Mouse (Mus musculus) olfactory bulb, adult 2 months (tissue): ENCODE results near the gene Styxl1. TPM values are rescaled to one million over a fixed set of nuclear protein-coding genes. Genes with fewer than 3 reads are reported as not detected.

Experiments used
- H3K27ac ChIP-seq: fragments of 200-500 bp; 2 replicates; pipeline ENCODE4 v1.5.1; 2012; ENCODE audit warnings: low read depth, low read length; ENCODE audit not compliant: insufficient read depth
- H3K4me1 ChIP-seq: fragments of 200-500 bp; 2 replicates; pipeline ENCODE4 v1.6.1; 2012; ENCODE audit warnings: low read length; ENCODE audit not compliant: control insufficient read depth, insufficient read depth
- H3K4me3 ChIP-seq: fragments of 200-500 bp; 2 replicates; pipeline ENCODE4 v1.5.1; 2012; ENCODE audit warnings: mild to moderate bottlenecking, low read depth, low read length, moderate library complexity; ENCODE audit not compliant: insufficient read depth
- CTCF ChIP-seq: fragments of 200-500 bp; IDR thresholded peaks from 2 replicates; pipeline ENCODE4 v1.5.1; 2012; ENCODE audit warnings: low read depth, mild to moderate bottlenecking, low read length, moderate library complexity; ENCODE audit not compliant: insufficient read depth
- POLR2A ChIP-seq: fragments of 200-500 bp; IDR thresholded peaks from 2 replicates; pipeline ENCODE4 v1.6.1; 2012; ENCODE audit warnings: mild to moderate bottlenecking, low read depth, low read length, moderate library complexity; ENCODE audit not compliant: insufficient read depth
- WGBS: fragments of 180-500 bp; shearing (Covaris S2); methylation state at CpG from one replicate; pipeline ENCODE4 v1.1.7; 2018; 5-methylcytosine and 5-hydroxymethylcytosine counted together
- polyA plus RNA-seq: library from polyadenylated mRNA; stranded (reverse); fragments of >200 nt; gene quantifications from 2 replicates; pipeline ENCODE4 v1.2.4, GENCODE M21; 2012; ENCODE audit warnings: low replicate concordance; ENCODE audit not compliant: missing spikeins, insufficient read depth, insufficient read length

Gene Styxl1
- polyA plus RNA-seq, 1 experiment = not detected

DNA sequence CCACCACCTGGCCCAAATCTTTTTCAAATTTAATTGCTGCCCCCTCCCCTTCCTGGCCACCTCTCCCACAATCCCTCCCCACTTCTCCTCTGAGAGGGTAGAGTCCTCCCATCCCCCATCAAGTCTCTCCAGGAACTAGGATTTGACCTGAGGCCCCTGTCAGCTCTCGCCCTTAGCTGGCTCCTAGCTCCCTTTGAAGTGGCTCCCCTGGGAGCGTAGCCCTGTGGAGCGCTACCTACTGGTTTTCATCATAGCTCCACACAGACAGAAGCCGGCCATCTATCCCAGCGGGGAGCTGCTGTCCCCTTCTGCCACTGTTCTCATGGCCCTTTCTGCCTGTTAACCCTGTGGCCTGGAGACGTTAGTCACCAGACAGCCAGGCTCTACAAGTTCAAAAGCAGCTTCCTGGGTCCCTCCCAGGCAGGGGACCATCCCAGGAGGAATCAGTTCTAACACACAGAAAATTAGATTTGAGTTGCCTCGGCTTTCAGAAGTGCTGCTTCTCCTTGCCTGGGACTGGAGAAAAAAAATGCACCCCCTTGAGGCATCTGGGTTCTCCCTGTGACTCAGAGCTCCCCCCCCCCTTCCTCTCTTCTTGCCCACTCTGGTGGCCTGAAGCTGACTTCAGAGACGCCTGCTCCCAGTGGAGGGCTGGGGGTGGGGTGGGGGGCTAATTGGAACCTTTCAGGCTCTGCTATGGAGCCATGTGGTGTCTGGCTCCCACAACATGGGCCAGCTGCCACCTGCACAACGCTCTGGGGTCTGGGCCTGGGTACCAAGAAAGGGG lies 53.5 kb downstream of the Styxl1 start:
- peak overlapping the region; percentile 99 for H3K27ac ChIP-seq

DNA sequence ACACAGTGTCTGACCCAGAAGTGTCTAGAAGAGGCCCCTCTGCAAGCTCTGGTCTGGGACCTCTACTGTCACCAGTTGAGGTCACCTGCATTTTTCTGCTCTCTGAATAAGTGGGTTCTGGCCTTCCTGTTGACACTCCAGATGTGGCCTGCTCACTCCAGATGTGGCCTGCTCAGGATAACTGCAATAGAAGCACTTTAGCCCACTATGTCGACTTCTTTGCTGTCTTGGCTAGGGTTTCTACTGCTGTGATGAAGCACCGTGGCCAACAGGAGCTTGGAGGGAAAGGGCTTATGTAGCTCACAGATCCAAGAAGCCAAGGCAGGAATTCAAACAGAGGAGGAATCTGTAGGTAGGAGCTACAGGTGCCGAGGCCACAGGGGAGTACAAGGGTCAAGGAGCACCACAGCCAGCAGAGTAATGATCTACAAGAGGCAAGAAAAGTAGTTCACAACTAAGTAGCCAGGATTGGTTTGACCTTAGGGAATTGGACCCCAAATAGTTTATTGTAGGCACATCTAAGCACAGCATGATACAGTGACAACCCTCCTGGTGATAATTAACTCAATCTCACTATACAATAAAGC lies 54.9 kb downstream of the Styxl1 start:
- no peak for TF ChIP-seq POLR2A
- no peak for TF ChIP-seq CTCF
- Histone ChIP-seq H3K4me1 (peaks cover 53% of the 10 kb centered on the region), H3K4me3 (no peak overlapping the region), H3K27ac (0 out of 2 replicates have a peak overlapping the region, but pooled peaks have one; percentile 52)
- WGBS = 64% methylated on average over 3 of the region's 3 CpGs

More for the DNA sequence above, 53.5 kb downstream of the Styxl1 start:
- TF ChIP-seq POLR2A = 0 out of 2 replicates have a peak, but pooled peaks have one; percentile 18
- no peak for TF ChIP-seq CTCF
- peak overlapping the region; percentile 32 for H3K4me3 ChIP-seq
- 20% methylated on average over 9 of the region's 9 CpGs for WGBS
- peaks cover 56% of the 10 kb centered on the region for H3K4me1 ChIP-seq

DNA sequence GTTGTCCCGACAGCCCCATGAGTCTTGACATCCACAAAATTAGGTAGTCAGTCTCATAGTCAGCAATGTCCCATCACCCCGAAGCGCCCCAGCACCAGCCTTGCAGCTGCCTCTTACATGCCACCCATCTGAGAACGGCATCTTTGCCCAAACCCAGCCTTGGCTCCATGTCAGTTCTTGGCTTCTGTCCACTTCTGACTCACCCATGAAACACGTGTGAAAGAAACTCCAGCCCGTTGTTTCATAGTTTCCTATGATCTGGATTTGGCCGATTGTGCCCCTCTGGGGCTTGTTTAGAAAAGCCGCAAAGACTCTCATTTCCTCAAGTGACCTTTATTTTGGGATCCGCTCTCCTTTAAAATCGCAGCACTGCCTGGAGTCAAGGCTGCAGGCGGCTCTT lies 56.1 kb downstream of the Styxl1 start:
- peaks cover 44% of the 10 kb centered on the region for H3K4me1 ChIP-seq
- TF ChIP-seq CTCF (no peak), POLR2A (no peak)
- H3K27ac ChIP-seq = peak overlapping the region; percentile 6; the same call in 1 of the 2 replicates
- 32% methylated on average over 11 of the region's 11 CpGs for WGBS
- H3K4me3 ChIP-seq = no peak overlapping the region

DNA sequence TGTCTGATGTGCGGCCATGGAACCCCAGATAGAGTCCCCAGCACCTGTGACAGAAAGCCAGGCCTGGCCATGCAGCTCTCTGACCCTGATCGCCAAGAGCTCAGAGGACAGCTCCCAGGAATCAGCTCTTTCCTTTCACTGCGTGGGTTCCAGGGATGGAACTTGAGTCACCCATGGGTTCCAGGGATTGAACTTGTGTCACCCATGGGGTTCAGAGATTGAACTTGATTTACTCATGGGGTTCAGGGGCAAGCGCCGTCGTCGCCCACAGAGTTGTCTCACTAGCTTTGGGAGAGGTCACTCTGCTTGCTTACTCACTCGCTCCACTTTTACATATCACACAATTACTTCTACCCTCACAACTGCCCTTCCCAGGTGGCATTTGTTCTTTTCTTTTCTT lies 57.1 kb downstream of the Styxl1 start:
- no peak overlapping the region for H3K4me3 ChIP-seq
- TF ChIP-seq POLR2A (no peak), CTCF (no peak)
- WGBS = 95% methylated on average over 8 of the region's 8 CpGs
- peaks cover 34% of the 10 kb centered on the region for H3K4me1 ChIP-seq
- H3K27ac ChIP-seq = no peak overlapping the region

DNA sequence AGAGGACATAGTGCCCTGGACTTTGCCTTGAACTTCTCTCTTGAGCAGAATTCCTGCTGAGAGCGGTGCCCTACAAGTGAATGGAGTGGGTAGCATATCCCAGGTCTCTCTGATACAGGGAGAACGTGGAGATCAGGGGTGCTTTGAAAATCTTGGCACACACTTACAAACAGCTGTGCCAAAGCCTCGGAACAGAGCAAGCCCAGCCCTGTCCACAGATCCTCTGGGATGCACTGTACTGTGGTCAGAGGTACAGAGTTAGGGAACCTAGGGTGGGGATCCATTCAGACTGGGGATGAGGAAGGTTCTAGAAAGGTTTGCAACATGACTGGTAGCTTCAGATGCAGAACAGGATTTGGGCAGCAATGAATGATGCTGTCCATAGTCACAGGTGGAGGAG lies 58.1 kb downstream of the Styxl1 start:
- Histone ChIP-seq H3K4me3 (no peak overlapping the region), H3K4me1 (peaks cover 24% of the 10 kb centered on the region), H3K27ac (no peak overlapping the region)
- 47% methylated on average over 3 of the region's 3 CpGs for WGBS
- TF ChIP-seq POLR2A = no peak
- no peak for TF ChIP-seq CTCF

DNA sequence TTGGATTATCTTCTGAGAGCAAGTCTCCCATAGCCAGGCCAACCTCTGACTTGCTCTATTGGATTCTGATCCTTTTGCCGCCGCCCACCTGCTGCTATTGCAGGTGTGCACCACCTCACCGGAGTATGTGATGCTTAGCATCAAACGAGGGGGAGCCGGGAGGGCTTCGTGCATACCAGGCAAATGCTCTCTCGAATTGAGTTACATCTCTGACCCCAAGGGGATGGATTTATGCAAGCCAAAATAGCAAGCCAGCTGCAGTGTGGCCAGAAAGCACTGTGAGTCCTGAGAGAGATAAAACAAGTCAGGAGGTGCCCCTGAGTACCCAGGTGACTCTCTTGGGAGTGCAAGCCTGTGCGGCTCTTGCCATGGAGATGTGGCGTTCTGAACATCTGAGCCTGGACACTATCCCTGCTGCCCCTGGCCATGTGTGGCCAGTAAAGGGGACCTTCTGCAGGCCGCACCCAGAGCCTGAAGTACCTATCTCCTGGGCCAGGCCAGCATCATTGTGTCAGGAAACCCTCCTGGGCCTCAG lies 58.5 kb downstream of the Styxl1 start:
- H3K4me3 ChIP-seq = no peak overlapping the region
- no peak for TF ChIP-seq CTCF
- no peak for TF ChIP-seq POLR2A
- H3K4me1 ChIP-seq = peaks cover 19% of the 10 kb centered on the region
- WGBS = 84% methylated on average over 10 of the region's 10 CpGs
- no peak overlapping the region for H3K27ac ChIP-seq

DNA sequence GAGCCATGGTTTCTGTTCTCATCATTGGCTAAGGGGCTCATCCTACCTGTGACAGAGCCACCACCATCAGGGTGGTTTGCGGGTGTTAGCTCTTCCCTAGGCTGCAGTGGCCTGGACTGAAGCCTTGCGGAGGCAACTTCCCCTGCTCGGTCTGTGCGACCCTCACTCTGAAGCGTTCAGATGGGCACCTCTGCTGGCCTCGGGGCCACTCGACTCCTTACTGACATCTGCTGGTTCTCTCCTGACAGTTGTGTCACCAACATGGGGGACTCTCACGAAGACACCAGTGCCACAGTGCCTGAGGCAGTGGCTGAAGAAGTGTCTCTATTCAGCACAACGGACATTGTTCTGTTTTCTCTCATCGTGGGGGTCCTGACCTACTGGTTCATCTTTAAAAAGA lies 62.6 kb downstream of the Styxl1 start:
- no peak overlapping the region for H3K4me3 ChIP-seq
- 60% methylated on average over 10 of the region's 10 CpGs for WGBS
- no peak for TF ChIP-seq CTCF
- TF ChIP-seq POLR2A = no peak
- H3K27ac ChIP-seq = no peak overlapping the region
- peaks cover 10% of the 10 kb centered on the region; the same call in 1 of the 2 replicates for H3K4me1 ChIP-seq

DNA sequence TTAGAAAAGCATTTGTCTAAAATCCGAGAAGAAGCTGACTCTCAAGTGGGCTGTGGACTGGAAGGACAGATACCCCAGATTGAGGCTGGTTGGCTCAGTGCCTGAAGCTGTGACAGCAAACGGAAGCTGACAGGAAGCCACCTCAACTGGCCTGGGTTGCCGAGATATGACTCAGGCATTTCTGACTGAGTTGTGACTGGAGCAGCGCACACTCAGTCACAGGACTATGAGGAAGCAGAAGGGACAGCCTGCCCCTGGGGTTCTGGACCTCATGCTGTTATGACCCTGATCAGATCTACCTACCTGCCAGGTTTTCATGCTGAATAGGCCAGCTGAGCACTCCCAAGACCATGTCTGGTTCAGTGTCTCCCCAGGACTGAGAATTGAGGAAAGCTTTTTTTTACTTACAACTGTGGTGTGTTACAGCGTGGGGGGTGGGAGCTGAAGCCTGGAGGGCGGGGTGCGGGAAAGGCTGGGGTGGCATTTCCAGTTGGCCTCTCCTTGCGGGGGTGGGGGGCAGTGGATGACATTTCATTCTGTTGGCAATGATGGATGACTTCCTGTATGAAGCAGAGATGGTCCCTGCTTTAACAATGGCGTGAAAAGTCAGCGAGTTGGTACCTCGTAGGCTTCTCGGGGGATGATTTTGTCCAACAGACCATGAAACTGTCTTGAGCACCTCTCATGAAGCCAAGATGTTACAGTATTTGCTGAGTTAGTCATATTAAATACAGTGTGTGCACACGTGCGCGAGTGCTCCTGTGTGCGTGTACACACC lies 64.6 kb downstream of the Styxl1 start:
- WGBS = 76% methylated on average over 16 of the region's 16 CpGs

More for the DNA sequence above, 64.6 kb downstream of the Styxl1 start:
- Histone ChIP-seq H3K27ac (no peak overlapping the region), H3K4me3 (no peak overlapping the region), H3K4me1 (peaks cover 12% of the 10 kb centered on the region; the same call in 1 of the 2 replicates)
- TF ChIP-seq POLR2A (no peak), CTCF (no peak)
